Mouse (Mus musculus) midbrain, embryonic 10.5 days (tissue): ENCODE measurements around the gene Spag5. TPM values are rescaled to one million over a fixed set of nuclear protein-coding genes. Genes with fewer than 3 reads are reported as not detected.

Experiments
- DNase-seq: peaks from one replicate; pipeline ENCODE4 v3.0.0-alpha.2; 2017; ENCODE audit warnings: low spot score
- H3K27ac ChIP-seq: fragments of 300-500 bp; sonication (generic); replicated peaks from 2 replicates; pipeline ENCODE4 v1.5.1; 2016; ENCODE audit warnings: mild to moderate bottlenecking
- H3K27me3 ChIP-seq: fragments of 300-500 bp; sonication (generic); 2 replicates; pipeline ENCODE4 v1.6.1; 2016; ENCODE audit warnings: low read depth, mild to moderate bottlenecking; ENCODE audit not compliant: poor library complexity, severe bottlenecking
- H3K36me3 ChIP-seq: fragments of 300-500 bp; sonication (generic); 2 replicates; pipeline ENCODE4 v1.6.1; 2016; ENCODE audit warnings: mild to moderate bottlenecking, moderate library complexity
- H3K4me1 ChIP-seq: fragments of 300-500 bp; sonication (generic); 2 replicates; pipeline ENCODE4 v1.6.1; 2016
- H3K4me3 ChIP-seq: fragments of 300-500 bp; sonication (generic); 2 replicates; pipeline ENCODE4 v1.5.1; 2016; ENCODE audit warnings: mild to moderate bottlenecking, moderate library complexity
- H3K9me3 ChIP-seq: fragments of 300-500 bp; sonication (generic); replicated peaks from 2 replicates; pipeline ENCODE4 v1.6.1; 2016; ENCODE audit warnings: mild to moderate bottlenecking
- WGBS: fragments of 180-500 bp; shearing (Covaris S2); methylation state at CpG from one replicate; pipeline ENCODE4 v1.1.7; 2016; 5-methylcytosine and 5-hydroxymethylcytosine counted together
- polyA plus RNA-seq: library from polyadenylated mRNA; unstranded; fragments of >200 nt; fragmentation: Nextera tagmentation; extraction: Ambion mirVana; gene quantifications from 2 replicates; pipeline ENCODE4 v1.2.1, GENCODE M21; 2016

The Spag5 gene
- polyA plus RNA-seq, 1 experiment from 2014 or later = 63.4 TPM

GRCm38 (mm10) chr11:78327634-78328511, 26.5 kb downstream of the Spag5 start, which contains the start of gene Pigs:
Gene Pigs, plus strand, starts transcription at chr11:78328415.
- 14% methylated on average over 37 of the region's 37 CpGs for WGBS
- peaks cover 17% of the 10 kb centered on the region for H3K4me1 ChIP-seq
- H3K36me3 ChIP-seq = peaks cover 45% of the 10 kb centered on the region
- H3K4me3 ChIP-seq = peak within 1 kb of the TSS; percentile 85
- DNase-seq = peak; percentile 95
- peak within 1 kb of the TSS; percentile 88 for H3K27ac ChIP-seq
- no peaks in the 10 kb centered on the region for H3K9me3 ChIP-seq
- H3K27me3 ChIP-seq = no peaks in the 10 kb centered on the region

- H3K27ac ChIP-seq = peak overlapping the region; percentile 88
These were observed 27.3 kb downstream of the Spag5 start for GRCm38 (mm10) chr11:78328512-78329056.

GRCm38 (mm10) chr11:78332676-78333075, 31.3 kb downstream of the Spag5 start:
- no peaks in the 10 kb centered on the region for H3K9me3 ChIP-seq
- no peak for DNase-seq
- peaks cover 63% of the 10 kb centered on the region for H3K36me3 ChIP-seq
- no peaks in the 10 kb centered on the region for H3K27me3 ChIP-seq
- no peak overlapping the region for H3K4me3 ChIP-seq
- H3K4me1 ChIP-seq = peaks cover 15% of the 10 kb centered on the region
- no peak overlapping the region for H3K27ac ChIP-seq
- 93% methylated on average over 12 of the region's 12 CpGs for WGBS

More at GRCm38 (mm10) chr11:78328512-78329056, 27.3 kb downstream of the Spag5 start:
- Histone ChIP-seq H3K27me3 (no peaks in the 10 kb centered on the region), H3K9me3 (no peaks in the 10 kb centered on the region), H3K4me3 (peak overlapping the region; percentile 85), H3K36me3 (peaks cover 48% of the 10 kb centered on the region), H3K4me1 (peaks cover 15% of the 10 kb centered on the region)
- no peak for DNase-seq
- 1% methylated on average over 41 of the region's 41 CpGs for WGBS

GRCm38 (mm10) chr11:78333992-78334391, 32.7 kb downstream of the Spag5 start:
- no peak overlapping the region for H3K27ac ChIP-seq
- no peaks in the 10 kb centered on the region for H3K27me3 ChIP-seq
- H3K36me3 ChIP-seq = peaks cover 74% of the 10 kb centered on the region
- no peak for DNase-seq
- H3K9me3 ChIP-seq = no peaks in the 10 kb centered on the region
- H3K4me3 ChIP-seq = no peak overlapping the region
- peaks cover 8% of the 10 kb centered on the region for H3K4me1 ChIP-seq
- 92% methylated on average over 5 of the region's 5 CpGs for WGBS

GRCm38 (mm10) chr11:78337040-78337439, 35.7 kb downstream of the Spag5 start:
- Histone ChIP-seq H3K27ac (no peak overlapping the region), H3K4me1 (no peaks in the 10 kb centered on the region), H3K27me3 (no peaks in the 10 kb centered on the region), H3K9me3 (no peaks in the 10 kb centered on the region), H3K36me3 (peaks cover 94% of the 10 kb centered on the region), H3K4me3 (no peak overlapping the region)
- no peak for DNase-seq
- 96% methylated on average over 8 of the region's 8 CpGs for WGBS

GRCm38 (mm10) chr11:78341702-78342101, 40.4 kb downstream of the Spag5 start:
- no peak for DNase-seq
- peaks cover 48% of the 10 kb centered on the region for H3K36me3 ChIP-seq
- no peak overlapping the region for H3K4me3 ChIP-seq
- 85% methylated on average over 12 of the region's 12 CpGs for WGBS
- no peaks in the 10 kb centered on the region for H3K27me3 ChIP-seq
- H3K4me1 ChIP-seq = peaks cover 40% of the 10 kb centered on the region
- H3K27ac ChIP-seq = no peak overlapping the region
- H3K9me3 ChIP-seq = no peaks in the 10 kb centered on the region

GRCm38 (mm10) chr11:78343381-78344327, 42.3 kb downstream of the Spag5 start, which contains the start of gene Unc119:
Gene Unc119, plus strand, starts transcription at chr11:78343482.
- WGBS = 2% methylated on average over 60 of the region's 66 CpGs
- H3K27ac ChIP-seq = peak within 1 kb of the TSS; percentile 95
- peak; percentile 82 for DNase-seq
- peaks cover 43% of the 10 kb centered on the region for H3K36me3 ChIP-seq
- H3K27me3 ChIP-seq = no peaks in the 10 kb centered on the region
- peaks cover 53% of the 10 kb centered on the region for H3K4me1 ChIP-seq
- H3K9me3 ChIP-seq = no peaks in the 10 kb centered on the region
- H3K4me3 ChIP-seq = peak within 1 kb of the TSS; percentile 88

GRCm38 (mm10) chr11:78344328-78344889, 43.1 kb downstream of the Spag5 start:
- Histone ChIP-seq H3K9me3 (no peaks in the 10 kb centered on the region), H3K27ac (peak overlapping the region; percentile 95), H3K4me1 (peaks cover 53% of the 10 kb centered on the region), H3K27me3 (no peaks in the 10 kb centered on the region), H3K4me3 (peak overlapping the region; percentile 88), H3K36me3 (peaks cover 43% of the 10 kb centered on the region)
- DNase-seq = no peak
- WGBS = 77% methylated on average over 6 of the region's 6 CpGs

- H3K36me3 ChIP-seq = peaks cover 41% of the 10 kb centered on the region
- H3K27ac ChIP-seq = peak overlapping the region; percentile 46; the same call in 1 of the 2 replicates
- H3K4me3 ChIP-seq = peak overlapping the region; percentile 88; the same call in 1 of the 2 replicates
These were observed 43.8 kb downstream of the Spag5 start for GRCm38 (mm10) chr11:78344890-78345715.

GRCm38 (mm10) chr11:78345801-78346200, 44.5 kb downstream of the Spag5 start:
- Histone ChIP-seq H3K4me3 (0 out of 2 replicates have a peak overlapping the region, but pooled peaks have one; percentile 18), H3K9me3 (no peaks in the 10 kb centered on the region), H3K27ac (peak overlapping the region; percentile 46; the same call in 1 of the 2 replicates), H3K27me3 (no peaks in the 10 kb centered on the region), H3K36me3 (peaks cover 34% of the 10 kb centered on the region), H3K4me1 (peaks cover 57% of the 10 kb centered on the region)
- 76% methylated on average over 7 of the region's 7 CpGs for WGBS
- DNase-seq = no peak

More at GRCm38 (mm10) chr11:78344890-78345715, 43.8 kb downstream of the Spag5 start:
- Histone ChIP-seq H3K9me3 (no peaks in the 10 kb centered on the region), H3K27me3 (no peaks in the 10 kb centered on the region), H3K4me1 (peaks cover 57% of the 10 kb centered on the region)
- WGBS = 66% methylated on average over 8 of the region's 8 CpGs
- DNase-seq = no peak

GRCm38 (mm10) chr11:78346326-78347069, 45.2 kb downstream of the Spag5 start:
- WGBS = 59% methylated on average over 6 of the region's 6 CpGs
- Histone ChIP-seq H3K27ac (peak overlapping the region; percentile 46; the same call in 1 of the 2 replicates), H3K9me3 (no peaks in the 10 kb centered on the region), H3K27me3 (no peaks in the 10 kb centered on the region), H3K4me1 (peaks cover 57% of the 10 kb centered on the region), H3K36me3 (peaks cover 28% of the 10 kb centered on the region), H3K4me3 (no peak overlapping the region; the same call in 1 of the 2 replicates)
- no peak for DNase-seq
